Mouse (Mus musculus) gonadal fat pad, adult 2 months (tissue): ENCODE measurements around the gene Fanci. TPM values are rescaled to one million over a fixed set of nuclear protein-coding genes. Genes with fewer than 3 reads are reported as not detected.

Experiments used
- DNase-seq: peaks from one replicate; pipeline ENCODE4 v3.0.0-alpha.2; 2012; ENCODE audit warnings: low read depth
- polyA plus RNA-seq: library from polyadenylated mRNA; depleted of rRNA; stranded (reverse); fragments of >200 nt; gene quantifications from 2 replicates; pipeline ENCODE4 v1.2.3, GENCODE M21; 2012

The Fanci gene
- polyA plus RNA-seq, 1 experiment = 0.28 TPM

- no peak for DNase-seq
Measured at GRCm38 (mm10) chr7:79387991-79388390, 3.7 kb upstream of the Fanci start.

- no peak for DNase-seq
Measured at GRCm38 (mm10) chr7:79388671-79389206, 3.0 kb upstream of the Fanci start.

- DNase-seq = no peak
Measured at GRCm38 (mm10) chr7:79390141-79390708, 1.5 kb upstream of the Fanci start.

- no peak for DNase-seq
Measured at GRCm38 (mm10) chr7:79391471-79391870, 258 bp upstream of the Fanci start.

- no peak for DNase-seq
Measured at GRCm38 (mm10) chr7:79392860-79393513, 1.3 kb downstream of the Fanci start.

- no peak for DNase-seq
Measured at GRCm38 (mm10) chr7:79393924-79394323, 2.2 kb downstream of the Fanci start.

- no peak for DNase-seq
Measured at GRCm38 (mm10) chr7:79394666-79395065, 2.9 kb downstream of the Fanci start.

- no peak for DNase-seq
Measured at GRCm38 (mm10) chr7:79395186-79395585, 3.5 kb downstream of the Fanci start.

GRCm38 (mm10) chr7:79397446-79397963 lies 5.8 kb downstream of the Fanci start:
- DNase-seq = no peak

GRCm38 (mm10) chr7:79398426-79398825 lies 6.7 kb downstream of the Fanci start:
- no peak for DNase-seq

GRCm38 (mm10) chr7:79398971-79399370 lies 7.2 kb downstream of the Fanci start:
- no peak for DNase-seq

- DNase-seq = no peak
Measured at GRCm38 (mm10) chr7:79400296-79400695, 8.6 kb downstream of the Fanci start.

- no peak for DNase-seq
Measured at GRCm38 (mm10) chr7:79414449-79415375, 23.0 kb downstream of the Fanci start.

- DNase-seq = no peak
Measured at GRCm38 (mm10) chr7:79419950-79420349, 28.2 kb downstream of the Fanci start.

- no peak for DNase-seq
Measured at GRCm38 (mm10) chr7:79422876-79423275, 31.1 kb downstream of the Fanci start.

GRCm38 (mm10) chr7:79425804-79426203 lies 34.1 kb downstream of the Fanci start:
- no peak for DNase-seq

- no peak for DNase-seq
Measured at GRCm38 (mm10) chr7:79428243-79428642, 36.5 kb downstream of the Fanci start.

- DNase-seq = no peak
Measured at GRCm38 (mm10) chr7:79440035-79440434, 48.3 kb downstream of the Fanci start.

- no peak for DNase-seq
Measured at GRCm38 (mm10) chr7:79447048-79447447, 55.3 kb downstream of the Fanci start.

- no peak for DNase-seq
Measured at GRCm38 (mm10) chr7:79447486-79447885, 55.8 kb downstream of the Fanci start.

GRCm38 (mm10) chr7:79461721-79462120 lies 70.0 kb downstream of the Fanci start:
- no peak for DNase-seq
